Mouse (Mus musculus) cerebellum, postnatal 4 days (tissue): ENCODE data around the gene Add3.

Experiments used
- DNase-seq, 2 experiments: peaks; one replicate each; pipeline ENCODE4 v3.0.0; 2022; ENCODE audit warnings: low spot score in 2 of 2, mixed read lengths in 1 of 2

Add3 gene

GRCm38 (mm10) chr19:53228064-53228794 is 88.0 kb downstream of the Add3 start:
- DNase-seq, result no peak

GRCm38 (mm10) chr19:53230942-53231815 is 90.9 kb downstream of the Add3 start:
- DNase-seq, result no peak

GRCm38 (mm10) chr19:53233586-53233985 is 93.3 kb downstream of the Add3 start:
- DNase-seq, result no peak

- no peak for DNase-seq
Measured at GRCm38 (mm10) chr19:53241806-53242205, 101.6 kb downstream of the Add3 start.

- no peak for DNase-seq
Measured at GRCm38 (mm10) chr19:53243956-53244355, 103.7 kb downstream of the Add3 start.

- DNase-seq, result no peak
Measured at GRCm38 (mm10) chr19:53247558-53247957, 107.3 kb downstream of the Add3 start.

- peak in 1 of 2 experiments; percentile 52 for DNase-seq
Measured at GRCm38 (mm10) chr19:53248023-53248494, 107.8 kb downstream of the Add3 start.

- DNase-seq, result no peak
Measured at GRCm38 (mm10) chr19:53251015-53251414, 110.8 kb downstream of the Add3 start.

GRCm38 (mm10) chr19:53251656-53252055 is 111.4 kb downstream of the Add3 start:
- DNase-seq, result no peak

- no peak for DNase-seq
Measured at GRCm38 (mm10) chr19:53252111-53253028, 112.1 kb downstream of the Add3 start.

GRCm38 (mm10) chr19:53256361-53256760 is 116.1 kb downstream of the Add3 start:
- no peak for DNase-seq

GRCm38 (mm10) chr19:53256991-53257594 is 116.8 kb downstream of the Add3 start:
- DNase-seq, result no peak

- no peak for DNase-seq
Measured at GRCm38 (mm10) chr19:53257631-53258560, 117.7 kb downstream of the Add3 start.

- no peak for DNase-seq
Measured at GRCm38 (mm10) chr19:53258740-53259506, 118.7 kb downstream of the Add3 start.

- DNase-seq, result peak in 1 of 2 experiments; percentile 59
Measured at GRCm38 (mm10) chr19:53259541-53259940, 119.3 kb downstream of the Add3 start.

GRCm38 (mm10) chr19:53260261-53260660 is 120.0 kb downstream of the Add3 start:
- peak in 1 of 2 experiments; percentile 45 for DNase-seq

GRCm38 (mm10) chr19:53260828-53261227 is 120.6 kb downstream of the Add3 start:
- DNase-seq, result no peak

- no peak for DNase-seq
Measured at GRCm38 (mm10) chr19:53262061-53262460, 121.8 kb downstream of the Add3 start.
